Mouse (Mus musculus) testis, postnatal 14 days (tissue): ENCODE data around the gene Nckap5.
"Not testable (repeated sequence)": the region's sequence is repeated elsewhere in the genome, so short reads cannot be mapped to it uniquely, and the experiment has no call there.

Experiments
- DNase-seq: peaks from one replicate; pipeline ENCODE4 v3.0.0; 2021; ENCODE audit warnings: low spot score

Nckap5 gene

GRCm38 (mm10) chr1:126167546-126167945, 663.1 kb downstream of the Nckap5 start:
- no peak for DNase-seq

GRCm38 (mm10) chr1:126159287-126159686, 671.3 kb downstream of the Nckap5 start:
- no peak for DNase-seq

GRCm38 (mm10) chr1:126155816-126156215, 674.8 kb downstream of the Nckap5 start:
- no peak for DNase-seq

GRCm38 (mm10) chr1:126153516-126154234, 676.9 kb downstream of the Nckap5 start:
- no peak for DNase-seq

- DNase-seq: peak; percentile 6
These were observed 678.4 kb downstream of the Nckap5 start for GRCm38 (mm10) chr1:126152217-126152616.

GRCm38 (mm10) chr1:126149966-126150365, 680.6 kb downstream of the Nckap5 start:
- no peak for DNase-seq

- no peak for DNase-seq
These were observed 694.9 kb downstream of the Nckap5 start for GRCm38 (mm10) chr1:126135717-126136116.

- DNase-seq: no peak
These were observed 698.3 kb downstream of the Nckap5 start for GRCm38 (mm10) chr1:126132316-126132715.

GRCm38 (mm10) chr1:126129129-126129528, 701.5 kb downstream of the Nckap5 start:
- no peak for DNase-seq

GRCm38 (mm10) chr1:126123111-126123510, 707.5 kb downstream of the Nckap5 start:
- no peak for DNase-seq

- DNase-seq: no peak
These were observed 710.1 kb downstream of the Nckap5 start for GRCm38 (mm10) chr1:126120506-126120905.

GRCm38 (mm10) chr1:126116034-126116433, 714.6 kb downstream of the Nckap5 start:
- DNase-seq: no peak

GRCm38 (mm10) chr1:126105673-126106256, 724.8 kb downstream of the Nckap5 start:
- DNase-seq: no peak

GRCm38 (mm10) chr1:126094346-126094745, 736.3 kb downstream of the Nckap5 start:
- DNase-seq: no peak

- not testable (repeated sequence) for DNase-seq
These were observed 738.6 kb downstream of the Nckap5 start for GRCm38 (mm10) chr1:126091979-126092378.

GRCm38 (mm10) chr1:126087181-126087580, 743.4 kb downstream of the Nckap5 start:
- no peak for DNase-seq

- DNase-seq: no peak
These were observed 754.3 kb downstream of the Nckap5 start for GRCm38 (mm10) chr1:126076312-126076711.

GRCm38 (mm10) chr1:126070861-126071260, 759.7 kb downstream of the Nckap5 start:
- no peak for DNase-seq

- no peak for DNase-seq
These were observed 779.1 kb downstream of the Nckap5 start for GRCm38 (mm10) chr1:126051491-126051890.

GRCm38 (mm10) chr1:126042886-126043285, 787.7 kb downstream of the Nckap5 start:
- no peak for DNase-seq

- DNase-seq: no peak
These were observed 803.1 kb downstream of the Nckap5 start for GRCm38 (mm10) chr1:126027536-126027935.

GRCm38 (mm10) chr1:126024518-126024917, 806.1 kb downstream of the Nckap5 start:
- DNase-seq: no peak

- DNase-seq: no peak
These were observed 807.6 kb downstream of the Nckap5 start for GRCm38 (mm10) chr1:126022959-126023358.

GRCm38 (mm10) chr1:126018654-126019053, 811.9 kb downstream of the Nckap5 start:
- not testable (repeated sequence) for DNase-seq
